Mouse (Mus musculus): Measurements from ENCODE around the gene Ssrp1. TPM values are rescaled to one million over a fixed set of nuclear protein-coding genes. Genes with fewer than 3 reads are reported as not detected.

The Ssrp1 gene
- polyA plus RNA-seq, 1 experiment from 2014 or later: 139 TPM

DNA sequence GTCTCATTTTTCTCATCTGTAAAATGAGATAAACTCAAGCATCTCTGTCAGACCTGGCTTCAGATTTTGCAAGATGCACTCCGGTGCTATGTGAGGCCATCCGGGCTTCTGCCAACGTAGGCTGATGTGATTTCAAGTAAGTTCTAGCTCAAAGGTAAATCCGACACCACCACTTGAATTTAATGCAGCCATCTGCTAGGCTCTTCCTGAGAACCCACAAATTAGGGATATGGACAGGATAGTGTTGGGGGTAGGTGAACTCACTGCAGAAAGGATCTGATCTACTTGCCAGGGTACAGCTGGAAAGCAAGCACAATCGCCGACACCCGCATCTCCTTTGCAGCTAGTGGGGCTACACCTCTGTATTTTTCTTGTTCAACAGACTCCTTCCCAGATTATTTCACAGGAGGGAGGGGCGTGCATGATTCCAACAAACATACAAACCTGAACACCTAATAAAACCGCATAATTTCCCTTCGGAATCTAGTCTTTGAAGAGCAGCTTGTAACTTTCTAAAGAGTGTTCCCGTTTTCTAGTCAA is 457 bp upstream of the Ssrp1 start:
- Histone ChIP-seq H3K9ac (peak overlapping the region; percentile 92), H3K36me3 (peaks cover 35% of the 10 kb centered on the region), H3K9me3 (no peaks in the 10 kb centered on the region), H3K4me2 (peak overlapping the region; percentile 74), H3K27ac (replicated peaks) (peak overlapping the region; percentile 78), H3K4me3 (peak overlapping the region; percentile 76), H3K27me3 (replicated peaks) (peaks cover 8% of the 10 kb centered on the region; the same call in 1 of the 2 replicates), H3K4me1 (peaks cover 18% of the 10 kb centered on the region)
- 10% methylated on average over 11 of the region's 11 CpGs for WGBS
- no peak for ATAC-seq (ENCODE audit: extremely low read depth, insufficient number of reproducible peaks, low FRiP score, low TSS enrichment)

DNA sequence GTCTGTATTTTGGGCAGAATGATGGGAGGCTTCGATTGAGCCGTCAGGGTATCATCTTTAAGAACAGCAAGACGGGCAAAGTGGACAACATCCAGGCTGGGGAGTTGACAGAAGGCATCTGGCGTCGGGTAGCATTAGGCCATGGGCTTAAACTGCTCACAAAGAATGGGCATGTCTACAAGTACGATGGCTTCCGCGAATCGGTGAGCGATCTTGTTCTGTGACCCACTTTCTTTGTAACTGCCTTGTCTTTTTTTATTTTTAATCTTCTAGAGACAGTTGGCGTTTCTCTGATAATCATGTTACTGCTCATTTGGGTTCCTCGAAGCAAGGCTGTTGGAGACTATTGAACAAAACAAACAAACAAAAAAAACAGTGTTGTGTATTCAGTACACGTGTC is 1.3 kb downstream of the Ssrp1 start:
- H3K4me3 ChIP-seq: peak overlapping the region; percentile 76
- H3K27ac ChIP-seq (replicated peaks): no peak overlapping the region
- H3K9me3 ChIP-seq: no peaks in the 10 kb centered on the region
- 78% methylated on average over 13 of the region's 13 CpGs for WGBS
- H3K9ac ChIP-seq: peak overlapping the region; percentile 92
- H3K4me2 ChIP-seq: peak overlapping the region; percentile 74
- H3K27me3 ChIP-seq (replicated peaks): 0 out of 2 replicates have a peak, but pooled peaks cover 1% of the 10 kb centered on the region
- no peak for ATAC-seq (ENCODE audit: extremely low read depth, insufficient number of reproducible peaks, low FRiP score, low TSS enrichment)
- H3K4me1 ChIP-seq: peaks cover 18% of the 10 kb centered on the region
- peaks cover 53% of the 10 kb centered on the region for H3K36me3 ChIP-seq

DNA sequence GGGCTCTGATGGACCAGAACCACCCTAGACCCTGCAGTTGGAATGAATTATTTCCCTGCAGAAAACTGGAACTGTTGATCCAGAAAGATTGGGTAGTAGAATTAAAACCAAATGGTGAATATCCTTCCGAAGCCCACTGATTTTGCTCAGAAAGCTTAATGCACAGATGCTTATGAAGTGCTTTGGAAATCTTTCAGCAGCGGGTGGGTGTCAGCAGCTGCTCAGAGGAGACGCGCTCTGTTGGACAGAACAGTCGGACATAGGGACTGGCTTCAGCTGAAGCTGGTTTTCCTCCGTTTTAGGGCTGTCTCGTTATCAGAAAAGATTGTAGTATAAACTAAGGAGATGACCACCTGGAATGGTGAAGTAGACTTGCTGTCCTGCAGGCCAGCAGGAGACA is 6.6 kb downstream of the Ssrp1 start:
- no peaks in the 10 kb centered on the region for H3K9me3 ChIP-seq
- no peak overlapping the region for H3K4me3 ChIP-seq
- no peak overlapping the region for H3K4me2 ChIP-seq
- peaks cover 15% of the 10 kb centered on the region for H3K4me1 ChIP-seq
- no peak overlapping the region for H3K27ac ChIP-seq (replicated peaks)
- 87% methylated on average over 7 of the region's 7 CpGs for WGBS
- H3K36me3 ChIP-seq: peaks cover 86% of the 10 kb centered on the region
- H3K9ac ChIP-seq: no peak overlapping the region
- no peak for ATAC-seq (ENCODE audit: extremely low read depth, insufficient number of reproducible peaks, low FRiP score, low TSS enrichment)
- H3K27me3 ChIP-seq (replicated peaks): no peaks in the 10 kb centered on the region

DNA sequence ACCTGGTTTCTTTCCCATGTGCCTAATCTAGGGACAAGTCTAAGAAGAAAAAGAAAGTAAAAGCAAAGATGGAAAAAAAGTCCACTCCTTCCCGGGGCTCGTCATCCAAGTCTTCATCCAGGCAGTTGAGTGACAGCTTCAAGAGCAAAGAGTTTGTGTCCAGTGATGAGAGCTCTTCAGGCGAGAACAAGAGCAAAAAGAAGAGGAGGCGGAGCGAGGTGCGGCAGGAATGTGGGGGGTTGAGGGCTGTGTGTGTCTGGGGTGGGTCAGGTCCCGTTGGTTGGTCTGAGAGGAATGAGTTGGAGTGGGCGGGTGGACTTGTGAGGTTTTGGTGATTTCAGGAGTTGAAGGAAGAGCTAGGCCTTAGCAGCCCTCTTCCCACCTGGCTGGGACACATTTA is 9.2 kb downstream of the Ssrp1 start:
- Histone ChIP-seq H3K36me3 (peaks cover 60% of the 10 kb centered on the region), H3K4me2 (no peak overlapping the region), H3K9me3 (no peaks in the 10 kb centered on the region), H3K9ac (peak overlapping the region; percentile 89; the same call in 1 of the 2 replicates), H3K4me3 (no peak overlapping the region), H3K27ac (replicated peaks) (no peak overlapping the region), H3K4me1 (peaks cover 39% of the 10 kb centered on the region), H3K27me3 (replicated peaks) (no peaks in the 10 kb centered on the region)
- WGBS: 65% methylated on average over 8 of the region's 8 CpGs
- no peak for ATAC-seq (ENCODE audit: extremely low read depth, insufficient number of reproducible peaks, low FRiP score, low TSS enrichment)

DNA sequence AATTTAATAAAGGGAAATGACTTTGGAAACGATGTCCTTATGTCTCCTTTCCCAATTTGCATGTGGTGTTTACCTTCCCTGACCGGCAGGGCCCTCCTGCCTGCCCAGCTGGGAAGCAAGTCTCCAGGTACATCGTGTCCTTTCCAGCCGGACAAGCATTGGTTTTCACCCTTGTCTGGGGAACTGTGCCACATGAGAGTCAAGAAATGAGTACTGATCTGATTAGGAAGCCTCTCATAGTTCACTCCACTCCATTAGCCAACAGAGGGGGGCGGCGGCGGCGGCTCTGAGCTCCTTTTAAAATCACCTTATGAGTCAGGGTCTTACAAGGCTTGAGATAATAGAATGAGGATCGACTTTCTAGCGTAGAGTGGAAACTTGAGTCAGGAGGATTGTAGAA is 10.0 kb downstream of the Ssrp1 start:
- Histone ChIP-seq H3K4me3 (peak overlapping the region; percentile 80), H3K4me2 (peak overlapping the region; percentile 83), H3K27me3 (replicated peaks) (no peaks in the 10 kb centered on the region), H3K36me3 (peaks cover 60% of the 10 kb centered on the region), H3K4me1 (peaks cover 48% of the 10 kb centered on the region), H3K27ac (replicated peaks) (peak overlapping the region; percentile 93), H3K9me3 (no peaks in the 10 kb centered on the region), H3K9ac (peak overlapping the region; percentile 89)
- ATAC-seq (ENCODE audit: extremely low read depth, insufficient number of reproducible peaks, low FRiP score, low TSS enrichment): no peak
- WGBS: 49% methylated on average over 10 of the region's 10 CpGs

DNA sequence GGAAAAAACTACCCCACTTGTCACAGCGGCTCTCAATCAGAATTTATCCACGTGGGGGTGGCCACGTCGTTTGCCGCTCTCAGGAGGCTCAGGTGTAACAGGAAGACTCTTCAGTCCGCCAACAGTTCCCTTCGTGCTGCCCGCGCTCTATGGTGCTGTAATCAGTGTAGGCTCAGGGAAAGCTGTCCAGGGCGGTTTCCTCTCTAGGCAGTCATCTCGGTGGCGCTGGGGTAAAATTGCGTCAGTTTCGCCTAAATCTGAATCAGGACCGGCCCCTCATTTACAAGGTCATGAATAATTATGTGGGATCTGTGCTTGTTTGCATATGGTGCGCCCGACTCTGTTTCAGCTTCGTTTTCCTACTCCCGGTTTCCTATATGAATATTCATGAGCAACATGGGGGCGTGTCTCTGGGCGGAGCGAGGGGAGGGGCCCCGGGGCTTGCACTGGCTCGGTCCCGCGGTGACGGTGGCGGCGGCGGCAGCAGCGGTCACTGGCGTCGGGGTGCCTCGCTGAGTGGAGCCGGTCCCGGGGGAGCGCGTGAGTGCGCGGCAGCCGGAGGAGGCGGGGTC is 10.6 kb downstream of the Ssrp1 start, which contains the start of gene Tnks1bp1:
Gene Tnks1bp1 (plus strand): TSS at position 427 of the 572 bp plus-strand sequence.
- WGBS: under 1% methylated on average over 42 of the region's 42 CpGs
- Histone ChIP-seq H3K4me1 (peaks cover 54% of the 10 kb centered on the region), H3K36me3 (peaks cover 59% of the 10 kb centered on the region), H3K4me3 (peak within 1 kb of the TSS; percentile 80), H3K9ac (peak within 1 kb of the TSS; percentile 89), H3K9me3 (no peaks in the 10 kb centered on the region), H3K27me3 (replicated peaks) (no peaks in the 10 kb centered on the region), H3K4me2 (peak within 1 kb of the TSS; percentile 83), H3K27ac (replicated peaks) (peak within 1 kb of the TSS; percentile 93)
- ATAC-seq (ENCODE audit: extremely low read depth, insufficient number of reproducible peaks, low FRiP score, low TSS enrichment): peak; percentile 81

DNA sequence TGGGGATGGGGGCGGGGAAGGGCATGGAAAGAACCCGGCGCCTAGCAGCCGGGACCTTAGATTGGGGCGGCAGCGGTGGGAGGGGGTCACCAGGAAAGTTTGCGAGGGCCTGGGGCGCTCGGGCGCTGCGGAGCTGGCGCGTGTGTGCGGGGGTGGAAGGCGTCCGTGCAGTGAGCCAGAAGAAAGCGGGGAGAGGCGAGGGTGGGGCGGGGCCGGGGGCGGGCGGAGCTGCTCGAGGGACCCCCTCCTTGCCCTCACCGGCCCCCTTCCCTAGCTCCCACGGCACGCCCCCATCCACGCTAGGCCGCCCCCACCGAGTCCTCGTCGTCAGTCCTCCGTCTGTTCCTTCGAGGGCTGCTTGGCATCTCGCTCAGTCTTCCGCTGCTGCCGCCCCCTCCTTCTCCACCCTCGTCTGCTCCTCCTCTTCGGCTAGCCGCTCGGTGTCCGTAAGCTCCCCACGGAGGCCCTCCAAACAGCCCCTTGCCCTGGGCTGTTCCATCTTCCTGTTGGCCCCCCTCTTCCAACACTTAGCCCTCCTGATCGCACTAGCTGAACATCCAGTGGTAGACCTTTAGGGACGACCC is 11.2 kb downstream of the Ssrp1 start:
- H3K9ac ChIP-seq: peak overlapping the region; percentile 89
- peak overlapping the region; percentile 80 for H3K4me3 ChIP-seq
- H3K9me3 ChIP-seq: no peaks in the 10 kb centered on the region
- H3K27ac ChIP-seq (replicated peaks): peak overlapping the region; percentile 93
- WGBS: 2% methylated on average over 22 of the region's 44 CpGs
- H3K4me1 ChIP-seq: peaks cover 60% of the 10 kb centered on the region
- peaks cover 58% of the 10 kb centered on the region for H3K36me3 ChIP-seq
- H3K27me3 ChIP-seq (replicated peaks): no peaks in the 10 kb centered on the region
- ATAC-seq (ENCODE audit: extremely low read depth, insufficient number of reproducible peaks, low FRiP score, low TSS enrichment): peak; percentile 38
- H3K4me2 ChIP-seq: peak overlapping the region; percentile 83

DNA sequence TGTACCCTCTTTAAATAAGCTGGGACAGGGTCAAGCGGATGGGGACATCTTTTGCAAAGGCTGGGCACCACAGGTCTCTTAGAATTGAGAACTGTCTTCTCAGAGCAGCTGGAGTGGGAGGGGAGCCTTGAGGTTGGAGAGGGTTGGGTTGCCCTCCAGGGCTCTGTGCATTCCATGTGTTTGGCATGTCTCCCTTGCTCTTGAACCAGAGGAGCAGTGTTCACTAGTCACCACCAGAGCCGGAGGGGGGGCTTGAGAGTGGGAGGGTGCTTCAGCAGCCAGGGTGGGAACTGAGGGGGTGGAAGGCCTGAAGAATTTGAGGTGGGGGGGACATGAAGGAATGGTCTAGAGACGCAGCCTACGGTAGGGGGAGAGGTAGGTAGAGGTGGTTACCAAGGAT is 12.2 kb downstream of the Ssrp1 start:
- Histone ChIP-seq H3K4me3 (peak overlapping the region; percentile 80), H3K9ac (peak overlapping the region; percentile 89), H3K36me3 (peaks cover 58% of the 10 kb centered on the region), H3K27ac (replicated peaks) (peak overlapping the region; percentile 93), H3K4me1 (peaks cover 63% of the 10 kb centered on the region), H3K9me3 (no peaks in the 10 kb centered on the region), H3K4me2 (peak overlapping the region; percentile 83), H3K27me3 (replicated peaks) (no peaks in the 10 kb centered on the region)
- no peak for ATAC-seq (ENCODE audit: extremely low read depth, insufficient number of reproducible peaks, low FRiP score, low TSS enrichment)
- WGBS: 77% methylated on average over 4 of the region's 4 CpGs

DNA sequence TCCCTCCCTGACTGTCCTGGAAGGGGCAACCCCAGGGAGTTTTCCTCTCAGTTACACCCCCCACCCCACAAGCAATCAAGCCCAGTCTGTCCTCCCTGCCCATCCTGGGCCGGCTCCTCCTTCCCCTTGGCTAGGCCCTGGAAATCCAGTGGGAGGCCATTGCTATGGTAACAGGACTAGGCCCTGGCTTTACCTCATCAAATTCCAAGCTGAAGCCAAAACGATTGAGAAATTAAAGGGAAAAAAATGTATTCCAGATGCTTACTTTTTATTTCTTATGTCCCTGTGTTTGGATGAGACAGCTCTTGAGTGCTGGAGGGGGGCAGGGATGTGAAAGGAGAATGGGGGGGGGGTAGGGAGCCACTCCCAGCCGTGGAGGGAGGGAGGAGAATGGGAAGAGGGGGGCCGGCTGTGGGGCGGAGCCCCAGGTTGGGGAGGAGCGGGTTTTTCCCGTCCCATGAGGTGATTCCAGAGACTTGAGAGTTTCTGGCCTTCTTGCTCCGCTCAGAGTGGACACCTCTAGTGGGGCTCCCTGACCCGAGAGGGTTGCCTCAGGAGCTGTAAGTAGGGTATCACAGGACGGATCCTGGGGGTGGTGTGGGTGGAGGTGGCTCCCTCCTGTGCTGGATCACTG is 13.1 kb downstream of the Ssrp1 start:
- H3K27ac ChIP-seq (replicated peaks): peak overlapping the region; percentile 93
- peaks cover 63% of the 10 kb centered on the region for H3K4me1 ChIP-seq
- peak overlapping the region; percentile 79 for H3K9ac ChIP-seq
- H3K9me3 ChIP-seq: no peaks in the 10 kb centered on the region
- peaks cover 58% of the 10 kb centered on the region for H3K36me3 ChIP-seq
- H3K27me3 ChIP-seq (replicated peaks): no peaks in the 10 kb centered on the region
- ATAC-seq (ENCODE audit: extremely low read depth, insufficient number of reproducible peaks, low FRiP score, low TSS enrichment): no peak
- H3K4me2 ChIP-seq: peak overlapping the region; percentile 83
- H3K4me3 ChIP-seq: peak overlapping the region; percentile 80
- 8% methylated on average over 10 of the region's 10 CpGs for WGBS

DNA sequence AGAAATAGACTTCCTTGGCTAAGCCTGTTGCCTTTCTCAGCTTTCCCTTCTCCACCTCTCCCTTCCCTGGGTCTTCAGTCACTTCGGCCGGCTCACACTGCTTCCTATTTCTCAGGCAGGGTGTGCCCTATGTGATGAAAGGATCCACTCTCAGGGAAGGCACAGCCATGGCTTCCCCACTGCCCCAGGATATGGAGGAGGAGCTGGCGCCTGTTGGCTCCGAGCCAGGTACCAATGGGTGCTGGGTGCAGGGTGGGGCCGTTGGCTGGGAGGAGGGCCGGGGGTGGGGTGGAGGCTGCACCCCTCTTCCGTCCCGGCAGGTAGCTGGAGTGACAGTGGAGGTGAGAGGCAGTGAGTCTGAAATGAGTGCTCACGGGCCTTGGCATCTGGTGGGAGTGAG is 13.7 kb downstream of the Ssrp1 start:
- peak overlapping the region; percentile 80 for H3K4me3 ChIP-seq
- H3K36me3 ChIP-seq: peaks cover 58% of the 10 kb centered on the region
- peaks cover 67% of the 10 kb centered on the region for H3K4me1 ChIP-seq
- no peak for ATAC-seq (ENCODE audit: extremely low read depth, insufficient number of reproducible peaks, low FRiP score, low TSS enrichment)
- H3K9ac ChIP-seq: peak overlapping the region; percentile 79
- H3K27me3 ChIP-seq (replicated peaks): no peaks in the 10 kb centered on the region
- no peaks in the 10 kb centered on the region for H3K9me3 ChIP-seq
- peak overlapping the region; percentile 83 for H3K4me2 ChIP-seq
- H3K27ac ChIP-seq (replicated peaks): peak overlapping the region; percentile 93
- 36% methylated on average over 9 of the region's 9 CpGs for WGBS

DNA sequence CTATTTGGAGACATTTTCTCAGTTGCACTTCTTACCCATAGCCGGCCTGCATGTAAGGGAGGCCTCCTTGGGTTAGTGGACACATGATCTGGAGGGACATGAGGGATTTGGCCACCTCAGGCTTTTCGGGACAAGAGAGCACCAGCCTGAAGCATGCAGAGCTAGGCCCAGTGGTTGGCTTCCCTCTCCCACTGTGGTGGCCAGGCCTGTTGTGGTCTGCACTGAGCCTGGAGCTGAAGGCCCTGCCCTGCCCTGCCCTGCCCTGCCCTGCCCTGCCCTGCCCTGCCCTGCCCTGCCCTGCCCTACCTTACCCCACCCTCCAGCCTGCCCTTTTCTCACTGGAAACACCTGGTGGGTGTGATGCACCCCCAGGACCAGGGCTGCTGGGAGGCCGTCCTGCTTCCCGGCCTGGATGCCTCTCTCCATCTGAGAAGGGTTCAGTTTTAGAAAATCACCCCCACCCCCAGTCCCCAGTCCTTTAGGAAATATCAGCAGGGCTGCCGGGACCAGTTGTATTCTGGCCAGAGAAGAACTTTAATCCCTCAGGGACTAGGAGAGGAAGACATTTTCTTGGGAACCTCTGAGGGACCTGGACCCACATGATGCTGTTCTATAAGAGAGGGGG is 16.3 kb downstream of the Ssrp1 start:
- 76% methylated on average over 5 of the region's 5 CpGs for WGBS
- no peak overlapping the region for H3K27ac ChIP-seq (replicated peaks)
- no peak overlapping the region for H3K9ac ChIP-seq
- no peak overlapping the region for H3K4me3 ChIP-seq
- peaks cover 65% of the 10 kb centered on the region for H3K36me3 ChIP-seq
- H3K9me3 ChIP-seq: no peaks in the 10 kb centered on the region
- H3K4me2 ChIP-seq: peak overlapping the region; percentile 83; the same call in 1 of the 2 replicates
- H3K4me1 ChIP-seq: peaks cover 62% of the 10 kb centered on the region
- no peaks in the 10 kb centered on the region for H3K27me3 ChIP-seq (replicated peaks)
- no peak for ATAC-seq (ENCODE audit: extremely low read depth, insufficient number of reproducible peaks, low FRiP score, low TSS enrichment)

All from heart, embryonic 13.5 days (tissue).